Mouse (Mus musculus) urinary bladder, postnatal 4 days (tissue): ENCODE measurements around the gene Cd151.

Experiments
- DNase-seq, 2 experiments: peaks; one replicate each; pipeline ENCODE4 v3.0.0; 2021 to 2022; ENCODE audit warnings: low spot score in 2 of 2

Cd151 gene

DNA sequence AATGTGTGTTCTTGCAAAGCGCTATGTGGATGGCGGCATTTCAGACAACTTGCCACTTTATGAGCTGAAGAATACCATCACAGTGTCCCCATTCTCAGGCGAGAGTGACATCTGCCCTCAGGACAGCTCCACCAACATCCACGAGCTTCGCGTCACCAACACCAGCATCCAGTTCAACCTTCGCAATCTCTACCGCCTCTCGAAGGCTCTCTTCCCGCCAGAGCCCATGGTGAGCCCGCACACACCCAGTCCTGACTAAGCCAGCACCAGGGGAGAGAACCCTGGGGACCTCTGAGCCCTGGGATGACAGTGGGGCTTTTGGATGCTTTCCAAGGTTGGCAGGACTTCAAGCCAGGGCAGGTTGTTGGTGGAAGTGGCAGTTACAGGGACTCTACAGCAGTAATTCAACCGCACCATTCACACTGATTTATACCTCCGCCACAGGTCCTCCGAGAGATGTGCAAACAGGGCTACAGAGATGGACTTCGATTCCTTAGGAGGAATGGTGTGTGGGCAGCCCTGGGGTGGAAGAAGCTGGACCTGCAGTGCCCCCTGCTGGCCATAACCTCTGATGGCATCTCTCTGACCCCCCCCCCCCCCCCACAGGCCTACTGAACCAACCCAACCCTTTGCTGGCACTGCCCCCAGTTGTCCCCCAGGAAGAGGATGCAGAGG lies 9.1 kb upstream of the Cd151 start:
- no peak for DNase-seq

DNA sequence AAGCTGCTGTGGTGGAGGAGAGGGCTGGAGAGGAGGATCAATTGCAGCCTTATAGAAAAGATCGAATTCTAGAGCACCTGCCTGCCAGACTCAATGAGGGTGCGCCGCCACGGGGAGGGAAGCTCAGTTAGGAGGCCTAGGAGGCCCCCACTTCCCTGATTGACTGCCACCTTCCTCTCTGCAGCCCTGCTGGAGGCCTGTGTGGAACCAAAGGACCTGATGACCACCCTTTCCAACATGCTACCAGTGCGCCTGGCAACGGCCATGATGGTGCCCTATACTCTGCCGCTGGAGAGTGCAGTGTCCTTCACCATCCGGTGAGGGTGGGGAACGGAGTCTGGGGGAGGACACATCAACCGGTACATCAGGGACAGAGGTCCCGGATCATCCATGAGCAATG lies 8.5 kb upstream of the Cd151 start:
- no peak for DNase-seq

DNA sequence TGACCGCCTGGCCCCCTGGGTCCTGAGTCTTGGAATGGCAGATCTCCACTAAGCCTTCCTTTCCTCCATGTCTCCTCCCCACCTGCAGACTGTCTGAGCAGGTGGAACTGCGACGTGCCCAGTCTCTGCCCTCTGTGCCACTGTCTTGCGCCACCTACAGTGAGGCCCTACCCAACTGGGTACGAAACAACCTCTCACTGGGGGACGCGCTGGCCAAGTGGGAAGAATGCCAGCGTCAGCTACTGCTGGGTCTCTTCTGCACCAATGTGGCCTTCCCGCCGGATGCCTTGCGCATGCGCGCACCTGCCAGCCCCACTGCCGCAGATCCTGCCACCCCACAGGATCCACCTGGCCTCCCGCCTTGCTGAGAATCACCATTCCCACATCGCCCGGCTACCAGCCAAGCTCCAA lies 7.9 kb upstream of the Cd151 start:
- DNase-seq = no peak

DNA sequence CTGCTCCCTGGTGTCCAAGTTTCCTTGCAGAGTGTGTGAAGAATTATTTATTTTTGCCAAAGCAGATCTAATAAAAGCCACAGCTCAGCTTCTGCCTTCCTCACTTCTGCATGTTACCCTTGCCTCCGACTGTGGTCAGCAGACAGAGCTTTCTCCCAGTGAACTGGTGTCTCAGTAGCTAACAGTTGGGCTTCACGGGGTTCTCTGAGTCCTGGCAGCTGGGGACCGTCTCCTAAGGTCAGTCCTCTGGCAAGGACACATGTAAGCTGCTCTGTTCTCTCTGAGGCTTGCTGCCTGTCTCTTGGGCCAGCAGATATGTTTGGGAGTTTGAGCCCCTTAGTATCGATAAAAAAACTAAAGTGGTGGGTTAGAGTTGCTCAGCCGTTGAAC lies 7.2 kb upstream of the Cd151 start:
- DNase-seq = no peak

DNA sequence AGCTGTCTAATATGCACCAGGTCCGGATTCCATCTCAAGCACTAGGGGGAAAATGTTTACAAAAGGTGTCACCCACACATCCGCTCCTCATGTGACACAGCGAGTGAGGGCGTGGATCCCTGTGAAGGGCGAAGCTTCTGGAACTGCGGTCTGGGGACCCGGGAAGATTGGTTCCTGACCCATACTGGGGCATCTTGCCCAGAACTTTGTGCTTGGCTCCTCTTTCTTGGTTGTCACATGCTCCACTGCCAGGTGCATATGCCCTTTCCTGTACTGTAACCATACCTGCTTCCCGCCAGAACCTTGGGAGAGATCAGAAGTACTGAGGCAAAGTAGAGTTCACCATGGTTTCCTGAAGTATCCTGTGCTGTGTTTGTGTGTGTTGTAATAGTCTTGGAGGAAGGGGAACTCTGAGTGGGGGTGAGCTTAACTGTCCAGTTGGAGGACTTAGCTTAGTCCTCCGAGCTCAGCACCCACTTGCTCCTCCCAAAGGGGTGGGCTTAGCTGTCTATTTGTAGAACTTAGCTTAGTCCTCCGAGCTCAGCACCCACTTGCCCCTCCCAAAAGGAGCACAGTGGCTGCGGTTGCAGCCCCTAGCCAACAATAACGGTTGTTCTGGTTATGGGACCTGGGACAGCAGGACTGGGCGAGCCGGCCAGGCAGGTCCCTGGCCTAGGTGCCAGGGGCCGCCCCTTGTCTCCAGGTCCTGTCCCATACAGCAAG lies 6.6 kb upstream of the Cd151 start, which contains the start of gene Cracr2b:
TSS of gene Cracr2b (plus strand) at position 704 of the 723 bp plus-strand sequence.
- peak in 1 of 2 experiments; percentile 20 for DNase-seq

DNA sequence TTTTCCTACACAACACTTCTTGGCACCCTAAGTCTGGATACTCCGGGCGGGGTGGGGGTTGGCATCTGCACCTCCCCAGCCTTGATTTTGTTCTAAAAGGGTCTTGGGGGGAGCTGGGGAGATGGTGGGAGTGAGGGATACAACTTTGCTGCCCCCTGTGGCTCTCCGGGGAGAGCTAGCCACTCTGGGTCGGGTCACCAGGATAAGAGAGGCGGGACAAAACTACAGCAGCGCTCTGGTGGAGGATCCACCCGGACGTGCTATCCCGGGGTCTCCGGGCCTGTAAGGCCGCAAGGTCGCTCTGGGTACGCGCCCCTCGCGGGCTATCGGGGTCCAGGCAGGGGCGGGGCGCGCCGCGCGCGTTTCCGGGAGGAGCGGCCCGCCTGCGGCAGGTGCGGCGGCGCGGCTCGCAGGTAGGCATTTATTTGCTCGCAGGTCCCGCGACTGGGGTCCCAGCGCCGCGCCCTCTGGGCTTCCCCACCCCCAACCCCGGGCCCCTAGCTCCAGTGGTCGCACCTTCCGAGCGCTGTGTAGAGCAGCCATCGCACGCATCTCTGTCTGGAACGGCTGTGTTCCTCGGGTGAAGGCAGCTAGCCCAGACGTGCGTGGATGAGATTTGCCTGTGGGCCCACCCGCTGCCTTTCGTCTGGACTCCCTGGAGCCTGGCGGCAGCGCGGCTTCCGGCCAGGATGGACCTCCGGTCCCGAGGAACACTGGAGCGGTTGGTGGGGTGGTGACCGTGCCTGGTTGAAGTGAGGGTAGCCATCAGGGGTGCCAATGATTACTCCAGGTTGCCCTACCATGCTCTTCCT lies 5.5 kb upstream of the Cd151 start:
- DNase-seq = no peak

DNA sequence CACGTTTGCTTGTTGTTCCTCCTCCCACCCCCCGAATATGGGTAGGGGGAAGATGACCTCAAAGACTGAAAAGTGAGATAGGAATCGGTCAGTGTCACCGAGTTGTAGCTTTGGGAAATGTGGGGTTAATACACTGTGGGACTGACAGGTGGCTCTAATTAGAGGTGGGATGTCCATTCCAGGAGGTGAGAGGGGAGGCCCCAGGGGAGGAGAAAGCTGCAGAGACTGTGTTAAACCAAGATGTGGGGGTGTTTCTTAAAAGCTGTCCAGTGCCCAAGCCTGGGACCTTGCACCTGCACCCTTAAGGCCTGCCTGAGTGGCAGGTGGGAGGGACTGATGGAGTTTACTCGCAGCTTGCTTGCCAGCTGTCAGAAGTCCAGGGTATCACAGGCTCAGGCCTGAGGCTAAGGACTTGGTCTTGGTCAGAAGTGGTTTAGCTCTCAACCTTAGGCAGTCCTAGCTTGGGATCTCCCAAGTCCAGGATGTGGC lies 4.8 kb upstream of the Cd151 start:
- no peak for DNase-seq

DNA sequence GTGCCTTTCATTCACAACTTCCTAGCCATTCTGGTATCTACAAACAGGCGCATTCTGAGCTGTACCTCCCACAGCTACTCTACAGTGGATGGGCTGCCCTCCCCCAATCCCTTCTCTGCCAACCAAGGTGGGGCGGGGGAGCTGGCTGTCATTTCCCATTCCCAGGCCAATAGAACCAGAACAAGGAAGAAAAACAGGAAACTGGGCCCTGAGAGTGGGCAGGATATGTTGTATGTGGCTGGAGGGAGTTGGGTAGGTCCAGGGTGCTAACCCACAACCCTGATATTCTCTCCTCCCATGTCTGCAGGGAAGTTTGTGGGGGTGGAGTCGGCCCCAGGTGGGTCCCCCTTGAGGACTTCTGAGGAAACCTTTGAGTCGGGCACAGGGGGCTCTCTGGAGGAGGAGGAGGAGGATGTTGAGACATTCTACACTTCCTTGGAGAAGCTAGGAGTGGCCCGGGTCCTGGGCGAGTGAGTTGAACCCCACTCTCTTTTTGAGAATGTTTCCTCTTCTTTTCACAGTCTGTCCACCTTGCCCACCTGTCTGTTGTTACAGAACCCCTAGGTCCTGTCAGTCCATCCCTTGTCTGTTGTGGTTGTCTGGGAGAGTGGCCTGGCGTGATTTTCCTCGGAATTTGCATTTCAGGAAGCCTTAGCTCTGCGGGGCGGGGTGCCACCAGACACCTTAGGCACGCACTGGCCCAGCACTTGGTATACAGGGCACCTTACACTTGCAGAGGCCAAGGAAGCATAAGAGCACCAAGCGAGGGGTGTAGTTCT lies 3.2 kb upstream of the Cd151 start:
- no peak for DNase-seq

DNA sequence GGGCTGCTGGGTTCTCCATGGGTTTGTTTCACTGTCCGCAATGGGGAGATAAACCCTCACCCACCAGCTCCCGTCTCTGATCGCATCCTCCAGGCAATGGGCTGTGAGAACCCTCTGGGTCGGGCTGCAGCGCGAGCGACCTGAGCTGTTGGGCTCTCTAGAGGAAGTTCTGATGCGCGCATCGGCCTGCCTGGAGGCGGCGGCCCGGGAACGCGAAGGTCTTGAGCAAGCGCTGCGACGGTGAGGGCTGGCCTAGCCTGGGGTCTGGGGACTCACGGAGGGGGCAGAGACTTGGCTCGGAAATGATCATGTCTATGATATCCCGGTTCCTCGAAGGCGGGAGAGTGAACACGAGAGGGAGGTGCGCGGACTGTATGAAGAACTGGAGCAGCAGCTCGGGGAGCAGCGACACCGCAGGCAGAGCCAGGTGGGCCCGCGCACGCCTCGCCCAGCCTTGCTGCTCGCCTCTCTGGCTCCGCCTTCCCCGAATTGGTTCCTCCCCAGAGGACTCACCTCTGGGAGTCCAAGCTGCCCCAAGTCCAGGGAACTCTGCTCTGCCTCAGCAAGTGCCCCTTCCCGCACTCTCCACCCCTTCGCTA lies 2.5 kb upstream of the Cd151 start:
- DNase-seq = no peak

DNA sequence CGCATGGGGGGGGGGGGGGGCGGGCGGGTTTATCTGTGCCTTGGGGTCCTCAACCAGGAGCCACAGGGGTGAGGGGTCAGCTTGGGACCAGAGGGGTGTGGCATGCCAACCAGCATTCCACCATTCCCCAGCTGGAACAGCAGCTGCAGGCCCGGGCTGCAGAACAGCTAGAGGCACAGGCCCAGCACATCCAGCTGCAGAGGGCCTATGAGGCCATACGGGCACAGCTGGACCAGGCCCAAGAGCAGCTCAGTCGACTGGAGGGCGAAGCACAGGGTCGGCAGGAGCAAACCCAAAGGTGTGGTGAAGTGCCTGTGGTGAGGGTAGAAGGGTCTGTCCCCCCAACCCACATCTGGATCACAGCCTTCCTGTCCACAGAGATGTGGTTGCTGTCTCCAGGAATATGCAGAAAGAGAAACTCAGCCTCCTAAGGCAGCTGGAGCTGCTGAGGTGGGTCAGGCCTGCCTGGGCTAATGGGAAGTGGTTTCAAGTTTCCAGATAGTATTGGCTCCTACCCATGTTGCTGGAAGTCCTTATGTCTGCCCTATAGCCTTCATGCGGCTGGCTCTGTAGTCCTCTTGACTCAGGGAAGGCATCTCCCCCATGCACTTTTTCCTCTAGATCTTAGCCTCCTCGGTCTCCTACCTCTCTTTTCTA lies 1.7 kb upstream of the Cd151 start:
- DNase-seq = no peak

DNA sequence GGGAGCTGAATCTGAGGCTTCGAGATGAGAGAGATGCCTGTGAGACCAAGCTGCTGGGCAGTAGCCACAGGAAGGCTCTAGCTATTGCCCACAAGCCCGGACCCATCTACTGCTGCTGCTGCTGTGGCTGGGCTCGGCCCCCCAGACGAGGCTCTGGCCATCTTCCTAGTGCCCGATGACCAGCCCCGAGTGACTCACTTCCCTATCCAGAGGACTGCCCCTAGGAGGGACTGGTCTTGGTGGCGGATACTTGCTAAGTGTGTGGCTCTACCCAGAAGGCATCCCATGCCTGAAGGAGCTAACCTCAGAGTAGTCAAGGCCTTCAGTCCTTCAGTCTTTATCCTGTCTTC lies 1.2 kb upstream of the Cd151 start:
- no peak for DNase-seq

DNA sequence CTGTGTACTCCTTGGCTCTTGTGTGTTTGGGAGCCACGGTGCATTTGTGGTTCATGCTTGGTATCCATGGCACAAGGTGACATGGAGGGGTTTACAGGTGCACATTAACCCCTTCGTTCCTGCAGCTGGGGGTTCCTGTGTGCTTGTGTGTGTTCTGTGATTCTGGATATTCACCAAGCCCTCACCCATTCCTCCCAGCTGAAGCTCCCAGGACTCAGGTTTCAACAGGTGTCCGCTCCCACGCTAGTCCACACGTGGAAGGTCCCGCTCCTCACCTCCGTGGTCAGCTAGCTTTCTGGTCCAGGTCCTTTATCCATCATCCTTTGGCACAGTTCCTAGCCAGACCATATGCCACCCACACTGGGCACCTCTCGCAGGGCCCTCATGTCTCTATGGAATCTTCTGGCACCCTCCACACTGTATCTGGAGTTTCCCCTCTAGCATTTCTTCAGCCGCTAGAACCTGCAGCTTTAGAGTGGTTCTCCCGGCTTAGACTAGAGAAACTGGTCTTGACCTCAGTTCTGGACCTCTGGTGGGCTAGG lies 514 bp upstream of the Cd151 start:
- DNase-seq = no peak

DNA sequence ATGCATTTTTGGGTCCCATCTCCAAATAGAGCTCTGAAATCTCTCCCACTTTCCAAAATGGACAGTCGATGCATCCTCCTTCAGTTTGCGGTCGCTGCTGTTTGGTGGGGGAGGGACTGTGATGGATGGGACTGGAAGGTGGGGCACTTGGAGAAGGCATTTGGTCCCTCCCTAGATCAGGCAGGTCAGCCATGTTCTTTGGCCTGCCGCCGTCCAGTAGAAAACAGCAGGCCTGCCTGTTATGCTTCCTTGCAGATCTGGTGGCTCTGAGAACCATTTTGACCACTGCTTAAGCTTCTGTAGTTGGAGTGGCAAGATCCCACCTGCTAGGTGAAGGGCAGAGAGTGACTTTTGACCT lies 951 bp downstream of the Cd151 start:
- DNase-seq = no peak

DNA sequence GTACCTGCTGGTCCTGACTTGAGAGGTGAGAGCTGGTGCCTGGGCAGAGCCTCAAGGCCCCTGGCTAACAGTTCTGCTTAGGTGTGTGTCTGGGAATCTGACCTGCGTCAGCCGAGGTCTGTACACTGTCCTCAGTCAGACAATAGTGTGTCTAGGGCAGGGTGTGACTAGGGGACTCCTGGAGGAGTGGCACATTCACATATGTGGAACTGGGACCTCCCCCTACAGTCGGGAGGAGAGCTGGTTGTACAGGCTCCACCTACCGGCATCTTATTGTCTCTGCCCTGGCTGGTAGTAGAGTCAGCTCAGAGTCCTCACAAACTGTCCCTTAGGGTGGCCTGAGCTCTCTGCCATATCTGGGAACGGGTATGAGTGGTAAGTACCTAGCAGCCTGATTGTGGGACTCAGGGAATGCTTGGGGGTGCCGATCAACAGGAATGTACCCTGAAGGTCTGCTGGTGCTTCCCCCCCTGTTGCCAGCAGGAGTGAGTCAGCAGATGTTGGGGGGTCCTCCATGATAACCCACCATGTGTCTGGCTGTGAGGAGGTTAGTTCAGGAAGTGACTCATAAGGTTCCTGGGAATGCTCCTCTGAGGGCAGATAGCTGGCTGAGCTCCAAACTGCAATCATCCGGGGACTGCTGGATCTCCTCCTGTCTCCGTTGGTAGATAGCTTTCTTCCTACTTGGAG lies 1.5 kb downstream of the Cd151 start:
- DNase-seq = peak in 1 of 2 experiments; percentile 65

DNA sequence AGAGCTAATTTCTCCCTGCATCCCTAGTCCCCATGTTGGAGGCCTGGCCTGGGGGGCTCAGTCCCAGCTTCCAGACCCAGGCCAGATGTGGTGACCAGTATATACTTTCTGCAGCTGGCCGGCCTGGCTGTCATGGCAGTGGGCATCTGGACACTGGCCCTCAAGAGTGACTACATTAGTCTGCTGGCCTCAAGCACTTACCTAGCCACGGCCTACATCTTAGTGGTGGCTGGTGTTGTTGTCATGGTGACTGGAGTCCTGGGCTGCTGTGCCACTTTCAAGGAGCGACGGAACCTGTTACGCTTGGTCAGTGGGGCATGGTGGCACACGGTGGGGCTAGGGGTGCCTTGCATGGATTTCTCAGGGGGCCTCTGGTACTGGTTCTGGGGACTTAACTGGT lies 2.2 kb downstream of the Cd151 start:
- DNase-seq = no peak

DNA sequence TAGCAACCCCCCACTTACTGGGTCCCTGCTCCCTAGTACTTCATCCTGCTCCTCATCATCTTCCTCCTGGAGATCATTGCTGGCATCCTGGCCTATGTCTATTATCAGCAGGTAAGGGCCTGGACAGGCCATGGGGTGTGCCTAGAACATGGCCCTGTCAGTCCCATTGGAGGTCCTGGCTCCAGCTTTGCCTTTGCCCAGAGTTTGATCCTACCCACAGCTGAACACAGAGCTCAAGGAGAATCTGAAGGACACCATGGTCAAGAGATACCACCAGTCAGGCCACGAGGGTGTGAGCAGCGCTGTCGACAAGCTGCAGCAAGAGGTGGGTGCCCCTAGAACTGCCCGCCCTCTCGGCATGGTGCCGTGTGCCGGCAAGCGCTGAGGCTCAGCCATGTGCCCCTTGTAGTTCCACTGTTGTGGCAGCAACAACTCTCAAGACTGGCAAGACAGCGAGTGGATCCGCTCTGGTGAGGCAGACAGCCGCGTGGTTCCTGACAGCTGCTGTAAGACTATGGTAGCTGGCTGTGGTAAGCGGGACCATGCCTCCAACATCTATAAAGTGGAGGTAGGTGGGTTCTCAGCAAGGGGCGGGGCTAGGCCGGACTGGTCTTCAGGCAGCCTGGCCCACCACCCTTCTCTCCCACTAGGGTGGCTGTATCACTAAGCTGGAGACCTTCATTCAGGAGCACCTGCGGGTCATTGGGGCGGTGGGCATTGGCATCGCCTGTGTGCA lies 2.9 kb downstream of the Cd151 start:
- DNase-seq = no peak

DNA sequence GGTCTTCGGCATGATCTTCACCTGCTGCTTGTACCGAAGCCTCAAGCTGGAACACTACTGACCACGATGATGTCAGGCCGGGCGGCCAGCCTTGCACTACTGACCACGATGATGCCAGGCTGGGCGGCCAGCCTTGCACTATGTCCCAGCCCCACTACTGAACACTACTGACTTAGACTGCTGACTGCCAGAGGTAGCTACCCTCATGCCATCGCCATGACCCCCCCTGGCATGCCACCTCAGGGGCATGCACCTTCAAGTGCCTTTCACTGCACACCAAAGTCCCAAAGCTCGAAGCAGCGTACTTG lies 3.4 kb downstream of the Cd151 start:
- no peak for DNase-seq

DNA sequence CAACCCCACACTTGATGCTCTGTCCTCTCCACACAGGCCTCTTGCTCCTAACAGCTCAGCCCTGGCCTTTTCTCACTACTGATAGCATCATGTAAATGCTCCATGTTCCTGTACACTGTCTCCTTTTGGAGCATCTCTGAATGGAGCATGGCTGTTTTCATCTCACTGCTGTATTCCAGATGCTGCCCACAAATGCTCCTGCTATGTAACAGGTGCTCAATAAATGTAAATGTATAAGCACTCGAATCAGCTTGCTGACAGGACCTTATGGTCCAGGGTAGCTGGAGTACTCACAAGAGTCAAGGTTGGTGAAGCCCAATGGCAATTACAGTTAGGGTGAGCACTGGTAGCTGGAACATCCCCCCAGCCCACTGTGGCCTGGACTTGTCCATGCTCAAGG lies 4.0 kb downstream of the Cd151 start:
- no peak for DNase-seq

DNA sequence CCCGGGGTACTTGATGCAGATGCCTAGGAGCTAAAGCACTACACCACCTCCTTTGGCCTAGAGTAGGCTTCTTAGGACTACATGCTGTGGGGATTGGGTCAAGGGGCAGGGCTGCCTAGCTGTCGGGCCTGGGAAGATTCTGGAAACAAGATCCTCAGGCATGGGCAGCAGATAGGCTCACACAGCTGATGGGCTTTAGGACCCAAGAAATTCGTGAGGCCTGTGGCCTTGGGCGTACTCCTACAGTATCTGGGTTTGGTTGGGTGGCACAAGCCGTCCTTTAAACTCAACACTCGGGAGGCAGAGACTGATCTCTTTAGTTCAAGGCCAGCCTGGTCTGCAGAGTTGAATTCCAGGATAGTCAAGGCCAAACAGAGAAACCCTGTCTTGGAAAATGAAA lies 5.0 kb downstream of the Cd151 start:
- no peak for DNase-seq

DNA sequence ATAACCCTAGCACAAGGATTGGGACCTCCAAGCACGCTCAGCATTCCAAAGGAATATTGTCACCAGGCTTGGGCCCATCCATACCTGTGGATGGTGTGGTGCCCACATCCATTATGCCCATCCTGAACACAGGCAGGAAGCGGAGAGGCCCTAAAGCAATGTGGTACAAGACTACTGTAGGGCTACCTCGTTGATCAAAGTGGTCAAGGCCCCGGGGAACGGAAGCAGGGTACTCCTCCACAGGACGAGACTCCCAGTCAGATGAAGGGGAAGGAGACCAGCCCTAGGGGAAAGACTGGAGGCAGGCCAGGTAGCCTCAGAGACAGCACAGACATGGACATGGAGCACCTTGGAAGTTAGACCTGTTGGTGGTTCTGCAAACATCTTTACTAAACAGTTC lies 5.6 kb downstream of the Cd151 start:
- DNase-seq = no peak
